ENCODE assay signal across 29 mouse cellular contexts in genomic region chr13:99305186-99305585, GRCm38 (mm10). TPM values are rescaled to one million over a fixed set of nuclear protein-coding genes. Genes with fewer than 3 reads are reported as not detected.
A peak's percentile ranks its signal among the peaks of the same experiment; 100 is the strongest.
DNase-seq lines count a peak whose midpoint lies in the region; ATAC-seq lines count a peak whose summit lies in the region.
"Had no signal": no experiment of that assay in that cellular context is flagged by ENCODE, and none has a peak within 500 bp of the region (broad histone marks: within the 10 kb centered on the region; RNA-seq: fewer than 3 reads in every experiment).

No protein-coding gene starts in this region.

- no peak for ATAC-seq in hindbrain, embryonic 11.5 days (ENCODE audit: low FRiP score)
- ATAC-seq: forebrain, embryonic 15.5 days; intestine, postnatal 0 days; midbrain, embryonic 16.5 days; Patski had no signal

- H3K4me1 ChIP-seq in heart, embryonic 10.5 days: peaks cover 23% of the 10 kb centered on the region
- H3K4me1 ChIP-seq in hindbrain, embryonic 11.5 days (replicated peaks; ENCODE audit: control insufficient read depth, insufficient read depth, low read length): no peaks in the 10 kb centered on the region
- H3K4me1 ChIP-seq: embryonic facial prominence, embryonic 12.5 days had no signal

- no peaks in the 10 kb centered on the region for H3K9me3 ChIP-seq in heart, embryonic 10.5 days
- H3K9me3 ChIP-seq in hindbrain, embryonic 11.5 days (ENCODE audit: control insufficient read depth, low read length): no peaks in the 10 kb centered on the region
- H3K9me3 ChIP-seq: embryonic facial prominence, embryonic 12.5 days; forebrain, embryonic 10.5 days; forebrain, embryonic 15.5 days; heart, embryonic 15.5 days; lung, embryonic 15.5 days had no signal

- H3K27me3 ChIP-seq in heart, embryonic 10.5 days (ENCODE audit: insufficient read depth, poor library complexity, severe bottlenecking): no peaks in the 10 kb centered on the region
- H3K27me3 ChIP-seq in hindbrain, embryonic 11.5 days (ENCODE audit: control insufficient read depth, insufficient read depth, low read length): no peaks in the 10 kb centered on the region
- H3K27me3 ChIP-seq: embryonic facial prominence, embryonic 12.5 days; forebrain, embryonic 15.5 days; heart, embryonic 15.5 days; lung, embryonic 15.5 days; Patski had no signal

- H3K27ac ChIP-seq in heart, embryonic 10.5 days: peak overlapping the region; percentile 64; the same call in 1 of the 2 replicates
- H3K27ac ChIP-seq in hindbrain, embryonic 11.5 days (ENCODE audit: low read depth, low read length): no peak overlapping the region
- H3K27ac ChIP-seq: embryonic facial prominence, embryonic 12.5 days; forebrain, embryonic 10.5 days; forebrain, embryonic 15.5 days; heart, embryonic 15.5 days; hindbrain, embryonic 14.5 days; liver, embryonic 14.5 days; lung, embryonic 15.5 days had no signal

- DNase-seq in gastrocnemius, adult 18-20 months (ENCODE audit: low spot score): peak; percentile 48
- DNase-seq in gastrocnemius, postnatal 10 days: no peak
- DNase-seq in heart, embryonic 10.5 days (ENCODE audit: low spot score): no peak
- DNase-seq in heart, postnatal 4 days: no peak
- DNase-seq in lung, postnatal 10 days: peak; percentile 58
- peak; percentile 66 for DNase-seq in lung, postnatal 36 days
- no peak for DNase-seq in hindbrain, embryonic 11.5 days (ENCODE audit: low spot score)
- DNase-seq: adrenal gland, postnatal 14 days; cerebellum, adult 11 months; cerebellum, adult 9-10 months; cerebellum, postnatal 36 days; heart, postnatal 36 days; kidney, adult 9 months; kidney, postnatal 10 days; liver; right cerebral cortex, postnatal 25 days; spleen, adult 18-20 months; thymus, postnatal 14 days had no signal

- H3K4me2 ChIP-seq in hindbrain, embryonic 11.5 days (replicated peaks; ENCODE audit: low read depth, low read length): no peak overlapping the region
- H3K4me2 ChIP-seq: embryonic facial prominence, embryonic 12.5 days; forebrain, embryonic 15.5 days; heart, embryonic 15.5 days; hindbrain, embryonic 14.5 days; lung, embryonic 15.5 days; midbrain, embryonic 11.5 days had no signal

- H3K36me3 ChIP-seq in heart, embryonic 10.5 days: no peaks in the 10 kb centered on the region
- H3K36me3 ChIP-seq in hindbrain, embryonic 11.5 days (ENCODE audit: control insufficient read depth, insufficient read depth, low read length): no peaks in the 10 kb centered on the region
- H3K36me3 ChIP-seq: embryonic facial prominence, embryonic 12.5 days; forebrain, embryonic 10.5 days; forebrain, embryonic 15.5 days; heart, embryonic 15.5 days; lung, embryonic 15.5 days had no signal

- WGBS in heart, embryonic 10.5 days: 81% methylated on average over 1 of the region's 1 CpGs
- WGBS in hindbrain, embryonic 11.5 days: 80% methylated on average over 1 of the region's 1 CpGs

- no peak overlapping the region for H3K9ac ChIP-seq in hindbrain, embryonic 11.5 days (ENCODE audit: low read depth, low read length)
- H3K9ac ChIP-seq: embryonic facial prominence, embryonic 12.5 days; forebrain, embryonic 15.5 days; heart, embryonic 15.5 days; hindbrain, embryonic 14.5 days; liver, embryonic 14.5 days; lung, embryonic 15.5 days had no signal

- no peak overlapping the region for H3K4me3 ChIP-seq in heart, embryonic 10.5 days
- no peak overlapping the region for H3K4me3 ChIP-seq in hindbrain, embryonic 11.5 days (ENCODE audit: low read depth, low read length)
- H3K4me3 ChIP-seq: embryonic facial prominence, embryonic 12.5 days; forebrain, embryonic 10.5 days; forebrain, embryonic 15.5 days; heart, embryonic 15.5 days; lung, embryonic 15.5 days had no signal

RNA-seq across cellular contexts. Expression of gene Ptcd2, which starts 39.3 kb away (rescaled TPM):
- 10 to 100 TPM; 24.7 to 25.2 TPM for total RNA-seq in gastrocnemius, adult 18-20 months (2021)
- 10 to 100 TPM; 23.4 to 24.1 TPM for total RNA-seq in gastrocnemius, postnatal 10 days (2021)
- polyA plus RNA-seq in heart, embryonic 10.5 days (2016; fragmentation: Nextera tagmentation; extraction: Ambion mirVana): 57.9 and 60.2 TPM in 2 replicates
- 10 to 100 TPM; 37.9 to 40.6 TPM for total RNA-seq in heart, postnatal 4 days (2021)
- 51.9 and 56.8 TPM in 2 replicates for polyA plus RNA-seq in hindbrain, embryonic 11.5 days (2014; fragmentation: Nextera tagmentation; extraction: Ambion mirVana)

RNA-seq across cellular contexts. Expression of gene Mrps27, which starts 39.4 kb away (rescaled TPM):
- 10 to 100 TPM; 25.2 to 26.0 TPM for total RNA-seq in gastrocnemius, adult 18-20 months (2021)
- total RNA-seq in gastrocnemius, postnatal 10 days (2021): 10 to 100 TPM; 27.5 to 28.4 TPM
- polyA plus RNA-seq in heart, embryonic 10.5 days (2016; fragmentation: Nextera tagmentation; extraction: Ambion mirVana): 93.6 and 96.0 TPM in 2 replicates
- 10 to 100 TPM; 50.9 to 52.2 TPM for total RNA-seq in heart, postnatal 4 days (2021)
- 55.6 and 59.2 TPM in 2 replicates for polyA plus RNA-seq in hindbrain, embryonic 11.5 days (2014; fragmentation: Nextera tagmentation; extraction: Ambion mirVana)

Comparison
In these comparisons a context has a peak if more than half of its experiments do, and no peak if none do; other contexts are left out.
1. DNase-seq: peak in gastrocnemius, adult 18-20 months (single experiment), lung, postnatal 10 days (single experiment) and lung, postnatal 36 days (single experiment); none in gastrocnemius, postnatal 10 days (single experiment), heart, embryonic 10.5 days (single experiment), heart, postnatal 4 days (single experiment) and hindbrain, embryonic 11.5 days (single experiment).